Mouse (Mus musculus) erythroblast, embryonic 14.5 days (primary cell): ENCODE data around the gene Prkd1. TPM values are rescaled to one million over a fixed set of nuclear protein-coding genes. Genes with fewer than 3 reads are reported as not detected.

Source experiments
- H3K27me3 ChIP-seq: 2 replicates; pipeline ENCODE4 v1.6.1; 2012; ENCODE audit warnings: inconsistent platforms; ENCODE audit not compliant: control insufficient read depth
- H3K36me3 ChIP-seq: 2 replicates; pipeline ENCODE4 v1.6.1; 2012; ENCODE audit warnings: mild to moderate bottlenecking, inconsistent platforms; ENCODE audit not compliant: control insufficient read depth
- H3K4me1 ChIP-seq: 2 replicates; pipeline ENCODE4 v1.6.1; 2012; ENCODE audit warnings: inconsistent platforms; ENCODE audit not compliant: control insufficient read depth
- H3K4me3 ChIP-seq: replicated peaks from 2 replicates; pipeline ENCODE3; 2012; ENCODE audit warnings: moderate library complexity, mild to moderate bottlenecking, inconsistent platforms
- H3K9me3 ChIP-seq: 2 replicates; pipeline ENCODE4 v1.6.1; 2012; ENCODE audit warnings: low read length, inconsistent platforms, mixed read lengths; ENCODE audit not compliant: control insufficient read depth
- GATA1 ChIP-seq: IDR thresholded peaks from 2 replicates; pipeline ENCODE4 v1.6.1; 2012; ENCODE audit warnings: low read length, inconsistent platforms, mixed read lengths
- TAL1 ChIP-seq: IDR thresholded peaks from 3 replicates; pipeline ENCODE4 v1.6.1; 2012; ENCODE audit warnings: low read length, inconsistent platforms, mixed read lengths
- polyA plus RNA-seq: library from polyadenylated mRNA; stranded (reverse); fragments of >175 nt; gene quantifications from 2 replicates; pipeline ENCODE4 v1.2.3, GENCODE M21; 2012

Prkd1 gene
- polyA plus RNA-seq, 1 experiment = 0.04 TPM

- Histone ChIP-seq H3K9me3 (no peaks in the 10 kb centered on the region), H3K4me1 (no peaks in the 10 kb centered on the region), H3K4me3 (no peak overlapping the region), H3K27me3 (no peaks in the 10 kb centered on the region), H3K36me3 (no peaks in the 10 kb centered on the region)
- no peak for TF ChIP-seq TAL1
- no peak for TF ChIP-seq GATA1
Measured at GRCm38 (mm10) chr12:50538296-50538965, 110.5 kb downstream of the Prkd1 start.

- Histone ChIP-seq H3K9me3 (no peaks in the 10 kb centered on the region), H3K27me3 (no peaks in the 10 kb centered on the region), H3K4me3 (no peak overlapping the region), H3K4me1 (no peaks in the 10 kb centered on the region), H3K36me3 (no peaks in the 10 kb centered on the region)
- no peak for TF ChIP-seq TAL1
- no peak for TF ChIP-seq GATA1
Measured at GRCm38 (mm10) chr12:50537761-50538160, 111.1 kb downstream of the Prkd1 start.

DNA sequence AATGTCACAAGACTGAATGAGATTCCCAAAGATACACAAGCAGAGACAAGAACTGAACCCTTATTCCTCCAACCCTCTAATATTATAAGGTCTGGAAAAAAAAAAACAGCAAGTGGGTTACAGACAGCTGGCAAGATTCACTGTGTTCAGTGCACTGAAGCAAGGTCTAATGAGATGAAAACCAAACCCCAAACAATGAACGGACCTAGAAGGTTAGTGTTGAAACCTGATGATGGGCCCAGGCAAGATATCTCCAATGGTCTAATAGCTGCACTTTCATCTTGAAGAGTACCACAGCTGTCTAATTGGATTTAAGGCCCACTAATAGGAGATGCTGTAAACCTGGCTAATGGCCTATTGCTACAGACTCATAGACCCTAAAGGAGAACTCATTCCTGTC, 111.9 kb downstream of the Prkd1 start:
- no peak overlapping the region for H3K4me3 ChIP-seq
- H3K36me3 ChIP-seq = no peaks in the 10 kb centered on the region
- H3K9me3 ChIP-seq = no peaks in the 10 kb centered on the region
- TF ChIP-seq GATA1 (no peak), TAL1 (no peak)
- no peaks in the 10 kb centered on the region for H3K27me3 ChIP-seq
- H3K4me1 ChIP-seq = no peaks in the 10 kb centered on the region

DNA sequence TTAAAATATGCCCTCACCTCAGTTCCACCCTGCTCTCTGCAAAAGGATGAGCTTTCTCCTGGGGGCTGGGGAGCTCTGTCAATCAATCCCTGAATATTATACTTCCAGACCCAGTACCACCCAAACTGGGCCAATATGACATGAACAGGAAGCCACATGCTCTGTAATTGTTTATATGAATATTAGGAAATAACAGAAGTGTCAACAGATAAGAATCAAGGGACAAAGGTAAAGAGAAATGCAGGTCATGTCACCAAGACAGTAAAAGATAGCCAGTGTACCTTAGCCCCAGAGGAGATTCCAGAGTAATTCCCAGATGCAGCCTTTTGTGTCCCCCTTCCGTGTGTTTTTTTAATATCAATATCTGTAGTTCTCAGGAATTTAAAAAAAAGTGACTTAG, 120.3 kb downstream of the Prkd1 start:
- Histone ChIP-seq H3K4me3 (no peak overlapping the region), H3K27me3 (no peaks in the 10 kb centered on the region), H3K4me1 (no peaks in the 10 kb centered on the region), H3K36me3 (no peaks in the 10 kb centered on the region), H3K9me3 (no peaks in the 10 kb centered on the region)
- no peak for TF ChIP-seq TAL1

DNA sequence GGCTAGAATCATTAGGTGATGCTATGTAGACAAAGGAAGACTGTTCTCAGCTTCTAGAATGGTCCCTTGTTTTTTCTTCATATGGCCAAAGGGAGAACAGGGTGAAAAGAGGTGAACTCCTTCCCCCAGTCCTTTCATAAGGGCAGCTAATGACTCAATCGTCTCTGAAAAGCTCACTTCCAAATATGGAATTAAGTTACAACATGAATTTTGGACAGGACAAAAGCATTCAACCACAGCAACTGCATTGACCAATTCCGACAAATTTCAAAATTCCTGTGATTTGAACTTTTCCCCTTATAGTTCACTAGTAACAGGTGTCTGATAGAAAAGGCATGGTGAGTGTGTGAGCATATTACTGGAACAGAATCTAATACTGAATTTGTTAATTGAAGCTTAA, 124.8 kb downstream of the Prkd1 start:
- no peaks in the 10 kb centered on the region for H3K27me3 ChIP-seq
- no peaks in the 10 kb centered on the region for H3K4me1 ChIP-seq
- H3K9me3 ChIP-seq = no peaks in the 10 kb centered on the region
- H3K36me3 ChIP-seq = no peaks in the 10 kb centered on the region
- no peak for TF ChIP-seq TAL1
- no peak for TF ChIP-seq GATA1
- H3K4me3 ChIP-seq = no peak overlapping the region

DNA sequence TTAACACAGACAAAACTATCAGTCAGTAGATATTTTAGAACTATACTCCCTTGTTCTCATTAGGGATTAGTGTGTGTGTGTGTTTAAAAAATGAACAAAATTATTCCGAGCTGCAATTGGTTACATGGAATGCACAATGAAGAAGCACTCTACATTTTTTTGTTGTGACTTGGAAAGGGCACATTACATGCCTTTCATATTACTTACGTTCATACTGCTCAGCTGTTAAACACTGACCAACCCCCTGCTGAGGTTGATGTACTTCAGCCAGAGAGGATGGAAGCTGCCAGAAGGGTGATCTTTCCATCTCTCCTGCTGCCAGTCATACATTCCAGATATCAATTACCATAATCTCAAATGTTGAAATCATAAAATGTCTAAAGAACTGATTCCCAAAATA, 134.4 kb downstream of the Prkd1 start:
- H3K27me3 ChIP-seq = no peaks in the 10 kb centered on the region
- TF ChIP-seq GATA1 (no peak), TAL1 (no peak)
- H3K36me3 ChIP-seq = no peaks in the 10 kb centered on the region
- no peak overlapping the region for H3K4me3 ChIP-seq
- H3K4me1 ChIP-seq = no peaks in the 10 kb centered on the region
- no peaks in the 10 kb centered on the region; the same call in 1 of the 2 replicates for H3K9me3 ChIP-seq

- no peaks in the 10 kb centered on the region for H3K27me3 ChIP-seq
- no peaks in the 10 kb centered on the region for H3K36me3 ChIP-seq
- no peaks in the 10 kb centered on the region for H3K4me1 ChIP-seq
- TF ChIP-seq TAL1 = no peak
- TF ChIP-seq GATA1 = no peak
- no peak overlapping the region for H3K4me3 ChIP-seq
- no peaks in the 10 kb centered on the region for H3K9me3 ChIP-seq
Measured at GRCm38 (mm10) chr12:50511486-50512225, 137.2 kb downstream of the Prkd1 start.

DNA sequence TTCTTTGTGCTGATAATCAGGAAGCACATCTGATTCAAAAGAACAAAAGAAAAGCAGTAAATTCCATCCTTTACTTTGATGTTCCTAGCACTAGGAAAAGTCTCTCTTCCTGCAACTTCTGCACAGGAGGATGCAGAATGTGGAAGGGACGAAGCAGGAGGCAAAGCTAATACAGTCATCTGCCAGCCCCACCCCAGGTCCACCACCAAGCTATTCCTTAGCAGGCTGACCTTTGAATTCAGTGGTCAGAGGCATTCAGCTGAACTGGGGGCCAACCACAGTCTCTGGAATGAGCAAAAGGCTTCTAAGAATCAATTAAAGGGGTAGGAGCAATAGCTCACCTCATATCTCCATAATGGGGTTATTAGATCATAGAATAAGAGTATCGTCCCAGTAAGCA, 140.1 kb downstream of the Prkd1 start:
- Histone ChIP-seq H3K4me1 (no peaks in the 10 kb centered on the region), H3K9me3 (no peaks in the 10 kb centered on the region), H3K36me3 (no peaks in the 10 kb centered on the region), H3K4me3 (no peak overlapping the region), H3K27me3 (no peaks in the 10 kb centered on the region)
- TF ChIP-seq TAL1 (no peak), GATA1 (no peak)

DNA sequence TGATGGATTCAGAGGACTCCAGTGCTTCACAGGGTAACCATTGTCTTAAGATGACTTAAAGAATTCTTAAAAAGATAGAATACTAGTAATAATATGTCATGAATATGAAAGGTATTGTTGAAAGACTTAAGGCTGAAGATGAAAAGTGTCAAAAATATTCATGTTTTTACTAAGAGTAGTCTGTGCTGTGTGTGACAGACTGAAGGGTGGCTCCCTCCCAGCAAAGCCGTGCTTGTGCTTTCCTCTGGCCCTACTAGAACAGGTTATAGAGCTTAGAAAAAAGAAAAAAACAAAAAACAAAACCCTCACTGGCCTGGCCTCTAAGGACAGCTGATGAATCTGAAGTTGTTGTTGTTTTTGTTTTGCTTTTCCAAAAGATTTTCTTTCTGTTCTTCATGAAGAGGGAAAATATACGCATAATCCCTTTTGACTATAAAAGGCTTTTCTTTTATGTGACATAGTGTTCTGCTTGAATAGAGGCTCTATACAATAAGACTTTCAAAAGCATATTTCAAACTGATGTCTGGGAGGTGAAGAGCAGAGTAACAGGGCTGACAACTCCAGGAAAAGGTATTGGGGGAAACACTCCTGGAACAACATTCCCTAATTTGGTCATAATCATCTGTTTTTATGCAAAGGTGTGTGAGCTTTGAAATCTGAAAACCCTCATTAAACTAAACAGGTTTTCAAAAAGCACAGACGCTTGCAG, 148.9 kb downstream of the Prkd1 start:
- Histone ChIP-seq H3K9me3 (no peaks in the 10 kb centered on the region), H3K36me3 (no peaks in the 10 kb centered on the region), H3K4me3 (no peak overlapping the region), H3K4me1 (no peaks in the 10 kb centered on the region), H3K27me3 (no peaks in the 10 kb centered on the region)
- no peak for TF ChIP-seq TAL1
- TF ChIP-seq GATA1 = no peak
